Comparison of ENCODE assay signal across 7 mouse cellular contexts in genomic region chr14:118236886-118237289, GRCm38 (mm10). TPM values are rescaled to one million over a fixed set of nuclear protein-coding genes. Genes with fewer than 3 reads are reported as not detected.
DNase-seq lines count a peak whose midpoint lies in the region; ATAC-seq and TF ChIP-seq lines count a peak whose summit lies in the region.

TSS of gene Sox21 (minus strand) at chr14:118237030.

- no peaks in the 10 kb centered on the region for H3K9me3 ChIP-seq in embryonic facial prominence, embryonic 13.5 days
- H3K9me3 ChIP-seq in hindbrain, embryonic 10.5 days: peaks cover 7% of the 10 kb centered on the region

- peak within 1 kb of the TSS; percentile 62 for H3K4me3 ChIP-seq in embryonic facial prominence, embryonic 13.5 days
- H3K4me3 ChIP-seq in hindbrain, embryonic 10.5 days: peak within 1 kb of the TSS; percentile 84
- H3K4me3 ChIP-seq in small intestine, adult 2 months (ENCODE audit: low read depth, low read length): peak within 1 kb of the TSS; percentile 59

- H3K27ac ChIP-seq in embryonic facial prominence, embryonic 13.5 days: peak within 1 kb of the TSS; percentile 75
- H3K27ac ChIP-seq in hindbrain, embryonic 10.5 days: peak within 1 kb of the TSS; percentile 96
- no peak within 1 kb of the TSS for H3K27ac ChIP-seq in small intestine, adult 2 months (ENCODE audit: insufficient read depth, low read depth, low read length)

- peak; percentile 27 for ATAC-seq in CD4-positive, CD25-positive, alpha-beta regulatory T cell, adult 4 months
- ATAC-seq in embryonic facial prominence, embryonic 13.5 days (ENCODE audit: insufficient number of reproducible peaks, insufficient read depth, low FRiP score, low TSS enrichment, low read depth): peak; percentile 72

- no peaks in the 10 kb centered on the region for H3K36me3 ChIP-seq in embryonic facial prominence, embryonic 13.5 days
- H3K36me3 ChIP-seq in hindbrain, embryonic 10.5 days: peaks cover 19% of the 10 kb centered on the region
- H3K36me3 ChIP-seq in small intestine, adult 2 months (ENCODE audit: control insufficient read depth, insufficient read depth, low read length): no peaks in the 10 kb centered on the region

- H3K27me3 ChIP-seq in embryonic facial prominence, embryonic 13.5 days: peaks cover 82% of the 10 kb centered on the region
- peaks cover 80% of the 10 kb centered on the region for H3K27me3 ChIP-seq in hindbrain, embryonic 10.5 days (ENCODE audit: insufficient read depth, poor library complexity, severe bottlenecking)
- H3K27me3 ChIP-seq in small intestine, adult 2 months (ENCODE audit: control insufficient read depth, insufficient read depth, low read length): peaks cover 62% of the 10 kb centered on the region

- peak within 1 kb of the TSS; percentile 89 for H3K4me2 ChIP-seq in embryonic facial prominence, embryonic 13.5 days

- TF ChIP-seq CTCF in small intestine, adult 2 months (IDR thresholded peaks at IDR 0.05; ENCODE audit: extremely low read depth, insufficient read length, insufficient replicate concordance, low read depth, low read length): no peak

- TF ChIP-seq POLR2A in small intestine, adult 2 months (IDR thresholded peaks at IDR 0.05; ENCODE audit: low read depth, low read length): no peak

- H3K4me1 ChIP-seq in embryonic facial prominence, embryonic 13.5 days: peaks cover 30% of the 10 kb centered on the region
- peaks cover 57% of the 10 kb centered on the region for H3K4me1 ChIP-seq in hindbrain, embryonic 10.5 days (replicated peaks)
- H3K4me1 ChIP-seq in small intestine, adult 2 months (ENCODE audit: control insufficient read depth, insufficient read depth, insufficient read length, low read length): peaks cover 20% of the 10 kb centered on the region

- peak within 1 kb of the TSS; percentile 75 for H3K9ac ChIP-seq in embryonic facial prominence, embryonic 13.5 days

- peak; percentile 23 for DNase-seq in CD4-positive helper T cell, adult 2 months (ENCODE audit: low read depth, low spot score)
- DNase-seq in hindbrain, embryonic 10.5 days (ENCODE audit: low spot score): peak; percentile 84
- peak; percentile 51 to 67 for DNase-seq in layer of hippocampus, postnatal 36 days
- DNase-seq in lung, postnatal 25 days (ENCODE audit: low spot score): peak; percentile 42

- WGBS in embryonic facial prominence, embryonic 13.5 days: under 1% methylated on average over 33 of the region's 34 CpGs
- under 1% methylated on average over 34 of the region's 34 CpGs for WGBS in hindbrain, embryonic 10.5 days
- WGBS in small intestine, adult 2 months: under 1% methylated on average over 34 of the region's 34 CpGs

RNA-seq across cellular contexts. Expression of gene Sox21, which starts in this region (rescaled TPM):
- polyA plus RNA-seq in CD4-positive, CD25-positive, alpha-beta regulatory T cell, adult 4 months (2017; shearing (Covaris generic)): not detected
- polyA plus RNA-seq in embryonic facial prominence, embryonic 13.5 days (2015; fragmentation: Nextera tagmentation; extraction: Ambion mirVana): 6.3 and 6.6 TPM in 2 replicates
- 7.6 and 9.3 TPM in 2 replicates for polyA plus RNA-seq in hindbrain, embryonic 10.5 days (2016; fragmentation: Nextera tagmentation; extraction: Ambion mirVana)
- 10 to 100 TPM; 11.4 to 12.9 TPM for total RNA-seq in layer of hippocampus, postnatal 36 days (2021)
- 0.06 and 5.2 TPM in 2 replicates for polyA plus RNA-seq in small intestine, adult 2 months (2012; rRNA removed)

Comparison
In these comparisons a context has a peak if more than half of its experiments do, and no peak if none do; other contexts are left out.
1. Peak in ATAC-seq in CD4-positive, CD25-positive, alpha-beta regulatory T cell, adult 4 months; RNA of the gene not detected or under 1 TPM.
2. DNase-seq: peak in every context shown above with its lines; median percentile 84 in hindbrain, embryonic 10.5 days; 59 in layer of hippocampus, postnatal 36 days; 42 in lung, postnatal 25 days; 23 in CD4-positive helper T cell, adult 2 months.